Mouse (Mus musculus) liver, embryonic 16.5 days (tissue): Measurements from ENCODE around the gene Aph1c. TPM values are rescaled to one million over a fixed set of nuclear protein-coding genes. Genes with fewer than 3 reads are reported as not detected.
"Not testable (repeated sequence)": the region's sequence is repeated elsewhere in the genome, so short reads cannot be mapped to it uniquely, and the experiment has no call there.

Experiments
- ATAC-seq: fragments of 200-750 bp; cut with Nextera tagmentation; 2 replicates; pipeline ENCODE4 v1.8.0; 2017; ENCODE audit warnings: low read depth, mild to moderate bottlenecking, moderate number of reproducible peaks, moderate library complexity
- H3K27ac ChIP-seq: fragments of 300-500 bp; sonication (generic); 2 replicates; pipeline ENCODE4 v1.5.1; 2014; ENCODE audit warnings: mild to moderate bottlenecking, low read length
- H3K27me3 ChIP-seq: fragments of 300-500 bp; sonication (generic); 2 replicates; pipeline ENCODE4 v1.6.1; 2014; ENCODE audit warnings: low read depth, low read length, mixed read lengths; ENCODE audit not compliant: control insufficient read depth, insufficient read depth
- H3K36me3 ChIP-seq: fragments of 300-500 bp; sonication (generic); 2 replicates; pipeline ENCODE4 v1.6.1; 2014; ENCODE audit warnings: mild to moderate bottlenecking; ENCODE audit not compliant: control insufficient read depth, insufficient read depth
- H3K4me1 ChIP-seq: fragments of 300-500 bp; sonication (generic); 2 replicates; pipeline ENCODE4 v1.6.1; 2014; ENCODE audit warnings: low read depth, low read length, mixed read lengths; ENCODE audit not compliant: control insufficient read depth
- H3K4me2 ChIP-seq: fragments of 300-500 bp; sonication (generic); 2 replicates; pipeline ENCODE4 v1.6.1; 2014; ENCODE audit warnings: low read depth, low read length, mixed read lengths
- H3K4me3 ChIP-seq: fragments of 300-500 bp; sonication (generic); 2 replicates; pipeline ENCODE4 v1.5.1; 2014; ENCODE audit warnings: low read depth, mild to moderate bottlenecking, low read length
- H3K9ac ChIP-seq: fragments of 300-500 bp; sonication (generic); 2 replicates; pipeline ENCODE4 v1.6.1; 2014; ENCODE audit warnings: low read depth, low read length
- H3K9me3 ChIP-seq: fragments of 300-500 bp; sonication (generic); replicated peaks from 2 replicates; pipeline ENCODE4 v1.6.1; 2016; ENCODE audit warnings: low read length; ENCODE audit not compliant: control insufficient read depth
- WGBS: fragments of 180-500 bp; shearing (Covaris S2); extraction: QIAGEN DNeasy Blood & Tissue Kit; methylation state at CpG from one replicate; pipeline ENCODE4 v1.1.7; 2014; ENCODE audit not compliant: insufficient replicate concordance; 5-methylcytosine and 5-hydroxymethylcytosine counted together
- polyA plus RNA-seq: library from polyadenylated mRNA; unstranded; fragments of >200 nt; fragmentation: Nextera tagmentation; extraction: Ambion mirVana; gene quantifications from 2 replicates; pipeline ENCODE4 v1.2.1, GENCODE M21; 2015

Aph1c gene
- polyA plus RNA-seq, 1 experiment from 2014 or later = 4.0 TPM

- Histone ChIP-seq H3K36me3 (peaks cover 12% of the 10 kb centered on the region), H3K9me3 (no peaks in the 10 kb centered on the region), H3K4me2 (no peak overlapping the region), H3K27ac (no peak overlapping the region), H3K27me3 (no peaks in the 10 kb centered on the region), H3K4me1 (no peaks in the 10 kb centered on the region), H3K4me3 (no peak overlapping the region), H3K9ac (no peak overlapping the region)
- no peak for ATAC-seq
- 81% methylated on average over 6 of the region's 6 CpGs for WGBS
Measured at GRCm38 (mm10) chr9:66852592-66852991, 18.1 kb upstream of the Aph1c start.

DNA sequence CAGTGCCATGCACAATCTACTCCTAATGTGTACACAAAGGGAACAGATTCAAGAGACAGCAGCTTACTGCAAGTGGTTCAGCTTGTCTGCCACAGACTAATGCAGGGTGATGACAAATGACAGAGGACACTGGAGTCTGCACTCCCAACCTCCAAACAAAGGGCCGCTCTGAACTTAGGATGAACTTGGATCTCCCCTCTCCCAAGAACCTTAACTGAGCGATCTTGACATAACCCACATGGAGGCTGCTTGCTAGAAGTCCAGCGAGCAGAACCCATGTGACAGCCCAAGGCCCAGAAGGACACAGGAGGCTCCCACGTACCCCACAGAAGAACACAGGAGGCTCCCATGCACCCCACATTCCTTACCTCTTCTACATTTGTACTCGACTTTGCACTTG, 16.4 kb upstream of the Aph1c start:
- Histone ChIP-seq H3K9ac (no peak overlapping the region), H3K36me3 (peaks cover 26% of the 10 kb centered on the region), H3K9me3 (no peaks in the 10 kb centered on the region), H3K27ac (no peak overlapping the region), H3K27me3 (no peaks in the 10 kb centered on the region), H3K4me3 (no peak overlapping the region), H3K4me2 (no peak overlapping the region), H3K4me1 (no peaks in the 10 kb centered on the region; the same call in 1 of the 2 replicates)
- 79% methylated on average over 5 of the region's 5 CpGs for WGBS
- no peak for ATAC-seq

GRCm38 (mm10) chr9:66846822-66847221, 12.3 kb upstream of the Aph1c start:
- Histone ChIP-seq H3K4me1 (no peaks in the 10 kb centered on the region; the same call in 1 of the 2 replicates), H3K27me3 (no peaks in the 10 kb centered on the region), H3K27ac (no peak overlapping the region), H3K36me3 (peaks cover 25% of the 10 kb centered on the region), H3K4me3 (no peak overlapping the region), H3K9me3 (no peaks in the 10 kb centered on the region), H3K4me2 (no peak overlapping the region), H3K9ac (no peak overlapping the region)
- ATAC-seq = peak; percentile 76
- WGBS = 84% methylated on average over 5 of the region's 5 CpGs

DNA sequence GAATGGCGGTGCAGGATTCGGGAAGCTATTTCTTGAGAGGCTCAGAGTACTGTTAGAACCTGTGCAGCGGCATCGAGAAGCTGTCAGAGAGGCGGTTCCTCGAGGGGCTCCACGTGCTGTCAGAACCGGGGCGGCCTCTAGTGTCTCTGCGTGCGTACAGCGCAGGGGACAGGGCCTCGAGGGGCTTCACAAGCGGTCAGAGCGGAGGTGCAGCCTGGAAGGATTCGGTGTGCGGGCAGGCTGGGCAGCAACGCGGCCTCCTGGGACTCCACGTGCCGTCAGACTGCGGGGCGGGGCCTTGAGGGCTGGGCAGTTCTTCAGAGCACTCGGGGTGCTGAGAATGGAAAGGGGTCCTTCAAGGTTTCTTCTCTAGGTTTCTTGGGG, 563 bp upstream of the Aph1c start:
- H3K36me3 ChIP-seq = 0 out of 2 replicates have a peak, but pooled peaks cover 2% of the 10 kb centered on the region
- no peaks in the 10 kb centered on the region for H3K9me3 ChIP-seq
- ATAC-seq = peak; percentile 31
- H3K4me3 ChIP-seq = peak overlapping the region; percentile 66
- H3K27me3 ChIP-seq = no peaks in the 10 kb centered on the region
- peak overlapping the region; percentile 61 for H3K9ac ChIP-seq
- 0% methylated on average over 24 of the region's 24 CpGs for WGBS
- peak overlapping the region; percentile 22; the same call in 1 of the 2 replicates for H3K27ac ChIP-seq
- H3K4me1 ChIP-seq = peaks cover 18% of the 10 kb centered on the region
- H3K4me2 ChIP-seq = peak overlapping the region; percentile 100

- Histone ChIP-seq H3K27me3 (no peaks in the 10 kb centered on the region), H3K36me3 (no peaks in the 10 kb centered on the region), H3K9ac (peak overlapping the region; percentile 59), H3K4me2 (peak overlapping the region; percentile 100), H3K4me3 (peak overlapping the region; percentile 66), H3K4me1 (peaks cover 18% of the 10 kb centered on the region), H3K9me3 (no peaks in the 10 kb centered on the region), H3K27ac (no peak overlapping the region)
- 41% methylated on average over 7 of the region's 7 CpGs for WGBS
- no peak for ATAC-seq
Measured at GRCm38 (mm10) chr9:66833851-66834250, 675 bp downstream of the Aph1c start.

DNA sequence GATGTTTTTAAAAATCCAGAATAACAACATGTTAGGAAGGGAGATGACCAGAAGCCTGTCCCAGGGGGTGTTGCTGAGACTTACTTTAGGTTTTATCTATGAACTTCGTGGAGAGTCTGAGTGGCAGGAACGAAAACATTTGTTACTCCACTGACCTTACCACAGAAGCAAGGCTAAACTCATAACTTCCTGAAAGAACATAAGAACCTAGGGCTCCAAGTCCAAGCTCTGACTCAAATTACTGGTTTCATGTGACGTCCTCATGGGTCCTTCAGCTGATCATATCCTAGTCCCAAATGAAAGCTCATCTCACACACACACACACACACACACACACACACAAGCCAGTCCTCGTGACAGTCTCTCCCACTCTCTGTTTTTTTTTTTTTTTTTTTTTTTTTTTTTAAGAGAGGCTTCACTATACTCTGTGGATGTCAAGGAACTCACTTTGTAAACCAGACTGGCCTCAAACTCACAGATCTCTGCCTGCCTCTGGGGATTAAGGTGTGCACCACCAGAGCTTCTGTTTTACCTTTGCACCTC, 2.1 kb downstream of the Aph1c start:
- WGBS = 21% methylated on average over 4 of the region's 4 CpGs
- Histone ChIP-seq H3K9me3 (no peaks in the 10 kb centered on the region), H3K4me1 (peaks cover 18% of the 10 kb centered on the region), H3K9ac (no peak overlapping the region), H3K27me3 (no peaks in the 10 kb centered on the region), H3K27ac (no peak overlapping the region), H3K36me3 (no peaks in the 10 kb centered on the region), H3K4me2 (no peak overlapping the region), H3K4me3 (no peak overlapping the region)
- no peak for ATAC-seq

- no peaks in the 10 kb centered on the region for H3K27me3 ChIP-seq
- no peak overlapping the region for H3K27ac ChIP-seq
- WGBS = 27% methylated on average over 1 of the region's 1 CpGs
- H3K9me3 ChIP-seq = no peaks in the 10 kb centered on the region
- ATAC-seq = no peak
- H3K4me3 ChIP-seq = no peak overlapping the region
- no peaks in the 10 kb centered on the region for H3K4me1 ChIP-seq
- no peaks in the 10 kb centered on the region for H3K36me3 ChIP-seq
- no peak overlapping the region for H3K4me2 ChIP-seq
- no peak overlapping the region for H3K9ac ChIP-seq
Measured at GRCm38 (mm10) chr9:66825990-66826389, 8.5 kb downstream of the Aph1c start.

- not testable (repeated sequence) for H3K9me3 ChIP-seq, H3K27ac ChIP-seq
Measured at GRCm38 (mm10) chr9:66822255-66822654, 12.3 kb downstream of the Aph1c start.

DNA sequence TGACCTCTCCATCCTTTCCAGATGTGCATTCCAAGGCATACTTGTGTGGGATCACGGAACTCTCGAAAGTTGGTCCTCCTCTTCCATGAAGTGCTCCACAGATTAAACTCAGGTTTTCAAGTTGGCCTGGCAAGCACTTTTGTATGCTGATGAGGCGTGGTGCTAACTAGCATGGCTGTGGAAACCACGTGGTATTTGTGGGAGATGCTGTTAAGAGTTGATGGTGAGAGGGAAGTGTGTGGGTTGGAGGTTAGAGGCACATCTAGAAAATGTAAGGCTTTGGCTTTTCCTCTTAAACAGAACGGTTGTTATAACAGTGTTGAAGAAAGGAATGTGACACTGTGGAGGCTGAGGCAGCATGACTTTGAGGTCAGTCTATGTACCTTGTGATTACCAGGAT, 13.5 kb downstream of the Aph1c start:
- Histone ChIP-seq H3K36me3 (no peaks in the 10 kb centered on the region), H3K4me3 (no peak overlapping the region), H3K4me1 (no peaks in the 10 kb centered on the region), H3K27me3 (no peaks in the 10 kb centered on the region), H3K27ac (no peak overlapping the region), H3K9me3 (no peaks in the 10 kb centered on the region), H3K9ac (no peak overlapping the region), H3K4me2 (no peak overlapping the region)
- WGBS = 43% methylated on average over 5 of the region's 5 CpGs
- no peak for ATAC-seq

More at GRCm38 (mm10) chr9:66822255-66822654, 12.3 kb downstream of the Aph1c start:
- not testable (repeated sequence) for H3K4me3 ChIP-seq, ATAC-seq, H3K27me3 ChIP-seq, H3K4me2 ChIP-seq, H3K4me1 ChIP-seq, H3K36me3 ChIP-seq, H3K9ac ChIP-seq
- no CpG with 5 or more reads among the region's 5 CpGs for WGBS
